Mouse (Mus musculus) B cell, adult 2 months (primary cell): ENCODE measurements around the gene Ctdspl.

Source experiments
- DNase-seq, 2 experiments: peaks; one replicate each; pipeline ENCODE4 v3.0.0; 2022

Gene Ctdspl

DNA sequence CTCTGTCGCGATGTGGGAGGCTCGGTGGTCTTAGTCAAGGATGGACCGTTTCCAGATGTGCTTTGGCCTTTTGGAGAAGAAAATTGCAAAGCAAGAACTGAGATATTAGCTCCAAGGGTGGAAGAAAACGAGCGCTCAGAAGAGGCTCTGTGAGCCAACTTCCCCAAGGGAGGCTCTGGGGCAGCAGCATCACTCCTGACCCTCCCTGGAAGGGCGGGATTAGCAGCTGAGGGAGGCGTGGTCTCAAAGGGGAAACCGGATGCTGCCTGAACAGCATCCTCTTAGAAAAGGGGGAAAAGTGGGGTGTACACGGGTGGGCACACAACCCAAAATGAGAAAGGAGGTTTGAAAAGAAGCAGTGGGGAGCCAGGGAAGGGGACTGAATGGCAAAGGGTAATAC is 23.8 kb downstream of the Ctdspl start:
- no peak for DNase-seq

- no peak for DNase-seq
Measured at GRCm38 (mm10) chr9:118950751-118951150, 24.5 kb downstream of the Ctdspl start.

DNA sequence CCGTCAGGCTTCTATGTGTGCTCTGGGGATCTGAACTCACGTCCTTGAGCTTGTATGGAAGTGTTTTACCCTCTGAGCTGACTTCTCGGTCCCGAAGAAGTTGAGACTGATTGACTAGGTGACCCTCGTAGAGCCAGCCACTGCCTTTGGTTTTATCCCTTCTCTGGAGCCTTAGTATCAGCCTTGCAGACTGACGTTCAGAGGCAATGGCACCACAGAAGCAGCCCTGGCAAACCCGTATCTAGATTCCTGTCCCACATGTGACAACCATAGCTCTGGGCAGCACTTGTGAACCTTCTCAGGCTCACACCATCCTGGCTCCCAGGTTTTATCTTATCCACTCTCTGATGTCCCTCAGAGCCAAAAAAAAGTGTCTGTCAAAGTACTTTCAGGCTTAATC is 25.1 kb downstream of the Ctdspl start:
- DNase-seq: no peak

GRCm38 (mm10) chr9:118952180-118952579 is 25.9 kb downstream of the Ctdspl start:
- DNase-seq: no peak

DNA sequence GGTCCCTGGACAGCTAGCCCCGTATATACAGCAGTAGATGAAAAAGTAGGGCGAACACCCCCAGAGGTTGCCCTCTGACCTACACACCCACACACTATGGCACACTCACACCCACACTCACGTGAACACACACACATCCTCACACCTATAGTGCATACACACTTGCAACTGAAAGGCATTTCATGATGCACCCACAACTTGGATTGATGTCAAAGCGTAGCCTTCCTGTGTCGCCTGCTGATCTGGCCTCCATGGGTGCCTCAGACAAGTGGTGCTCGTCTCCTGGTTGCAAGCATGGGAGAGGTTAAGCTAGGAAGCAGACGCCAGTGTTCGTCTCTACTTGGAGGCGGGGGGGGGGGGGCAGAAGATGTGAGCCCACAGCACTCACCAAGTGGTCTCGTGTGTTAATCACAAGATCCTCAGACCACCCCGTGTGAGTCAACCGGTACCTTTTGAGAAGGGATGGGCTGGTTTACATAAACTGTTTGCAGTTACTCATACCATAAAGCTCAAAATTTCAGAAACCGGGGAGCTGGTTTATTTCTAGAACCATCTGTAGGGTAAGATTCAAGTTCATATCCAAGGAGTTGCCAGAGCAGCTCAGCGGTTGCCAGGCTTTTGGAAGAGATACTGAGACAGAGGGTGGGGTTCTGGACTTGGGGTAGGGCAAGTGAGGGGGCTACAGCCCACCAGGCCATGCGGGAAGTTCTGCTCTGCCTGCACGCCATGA is 27.4 kb downstream of the Ctdspl start:
- no peak for DNase-seq

DNA sequence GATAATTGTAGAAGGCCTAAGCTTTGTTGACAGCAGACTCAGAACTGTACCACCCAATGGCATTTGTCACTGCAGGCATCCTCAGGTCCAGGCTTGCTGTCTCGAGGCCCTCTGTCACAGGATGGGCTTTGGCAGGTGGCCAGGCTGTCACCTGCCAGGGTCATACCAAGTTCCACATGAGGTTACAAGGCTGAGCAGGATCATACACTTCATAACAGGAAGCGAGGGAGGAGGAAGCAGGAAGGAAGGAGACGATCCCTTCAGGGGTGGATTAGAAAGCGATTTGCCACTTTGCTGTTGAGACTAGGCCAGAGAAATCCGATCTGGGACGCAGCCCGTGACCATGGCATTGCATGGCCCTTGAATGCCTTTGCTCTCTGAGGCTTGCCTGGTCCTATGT is 32.5 kb downstream of the Ctdspl start:
- no peak for DNase-seq

GRCm38 (mm10) chr9:118960415-118961091 is 34.3 kb downstream of the Ctdspl start:
- no peak for DNase-seq

DNA sequence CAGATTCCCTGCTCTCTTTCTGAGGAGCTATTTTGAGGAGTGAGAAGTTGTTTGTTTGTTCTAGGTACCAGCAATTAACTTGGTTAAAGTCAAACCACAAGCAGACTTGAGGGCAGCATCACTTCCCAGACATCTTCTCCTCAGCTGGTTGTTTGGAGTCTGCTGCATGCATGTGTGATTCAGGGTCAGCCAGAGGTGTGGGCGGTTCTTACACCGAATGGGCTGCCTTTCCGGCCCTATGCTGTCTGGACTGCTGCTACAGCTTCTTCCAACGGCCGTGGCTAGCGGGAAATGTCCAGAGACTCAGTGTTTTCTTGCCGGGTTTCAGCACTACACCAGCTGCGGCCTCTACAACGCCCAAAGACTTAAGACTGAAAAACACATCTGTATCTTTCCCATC is 36.9 kb downstream of the Ctdspl start:
- no peak for DNase-seq

- DNase-seq: no peak
Measured at GRCm38 (mm10) chr9:118964263-118965034, 38.2 kb downstream of the Ctdspl start.

DNA sequence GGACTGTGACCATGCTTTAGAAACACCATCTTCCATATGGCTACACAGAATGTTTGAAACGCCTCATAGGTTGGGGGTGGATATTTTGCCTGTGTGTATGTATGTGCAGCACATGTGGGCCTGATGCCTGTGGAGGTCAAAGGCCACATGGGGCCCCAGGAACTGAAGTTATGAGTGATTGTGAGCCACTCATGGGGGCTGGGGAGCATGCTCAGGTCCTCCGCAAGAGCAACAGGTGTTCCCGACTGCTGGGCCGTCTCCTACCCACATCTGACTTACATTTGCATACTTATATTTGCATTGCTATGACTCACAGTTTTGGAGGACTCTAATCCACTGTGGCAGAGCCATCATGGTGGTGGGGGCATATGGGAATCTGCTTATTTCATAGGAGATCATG is 43.6 kb downstream of the Ctdspl start:
- no peak for DNase-seq

GRCm38 (mm10) chr9:118973028-118973427 is 46.8 kb downstream of the Ctdspl start:
- DNase-seq: no peak

DNA sequence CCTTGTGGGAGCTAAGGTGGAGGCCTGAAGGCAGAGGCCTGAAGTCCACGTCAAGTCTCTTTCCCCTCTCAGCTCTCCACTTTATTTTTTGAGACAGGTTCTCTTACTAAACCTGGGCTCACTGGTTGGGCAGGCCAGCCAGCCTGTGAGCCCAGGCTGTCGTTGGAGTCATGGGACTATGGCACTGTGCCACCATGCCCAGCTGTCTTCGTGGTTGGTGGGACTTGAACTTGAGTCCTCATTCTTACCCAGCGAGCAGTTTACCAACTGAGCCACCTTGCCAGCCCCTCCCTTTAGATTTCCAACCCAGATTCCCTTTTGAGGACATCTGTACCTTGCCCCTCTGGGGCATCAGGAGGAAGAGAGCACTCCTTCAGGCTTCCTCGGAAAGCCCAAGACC is 47.3 kb downstream of the Ctdspl start:
- no peak for DNase-seq

DNA sequence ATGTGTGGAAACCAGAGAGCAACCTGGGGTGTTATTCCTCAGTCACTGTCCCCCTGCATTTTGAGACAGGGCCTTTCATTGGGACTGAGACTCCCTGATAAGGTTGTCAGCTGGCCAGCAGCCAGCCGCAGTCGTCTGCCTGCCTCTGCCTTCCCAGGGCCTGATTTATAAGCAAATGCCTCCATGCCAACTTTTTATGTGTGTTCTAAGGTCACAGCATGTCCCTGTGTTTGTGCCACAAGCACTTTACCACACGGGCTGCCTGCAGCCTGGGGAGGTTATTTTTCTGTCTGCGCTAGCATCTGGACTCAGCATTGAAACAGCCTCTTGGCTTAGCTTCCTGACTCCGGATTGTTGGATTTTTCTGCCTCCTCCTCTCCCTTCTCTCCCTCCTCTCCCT is 47.9 kb downstream of the Ctdspl start:
- no peak for DNase-seq

GRCm38 (mm10) chr9:118975211-118975671 is 49.0 kb downstream of the Ctdspl start:
- DNase-seq: no peak

DNA sequence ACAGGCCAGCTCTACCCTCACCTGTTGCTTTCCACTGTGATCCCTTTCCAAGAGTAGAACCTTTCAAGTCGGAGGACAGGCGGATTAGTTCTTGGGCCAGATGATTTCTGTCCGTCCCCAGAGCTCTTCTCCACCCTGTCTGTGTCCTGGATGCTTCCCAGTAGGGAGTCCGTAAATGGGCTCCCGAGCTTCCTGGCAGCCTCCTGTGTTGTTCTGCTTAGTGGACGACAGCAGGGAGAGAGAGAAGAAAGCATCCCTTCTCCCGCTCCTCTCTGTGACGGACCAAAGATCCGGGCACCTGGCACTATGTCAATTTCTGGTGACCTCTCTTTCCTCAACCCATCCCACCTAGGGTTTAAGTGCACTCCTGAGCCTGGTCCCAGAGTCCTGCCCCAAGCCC is 49.5 kb downstream of the Ctdspl start:
- DNase-seq: no peak

- DNase-seq: no peak
Measured at GRCm38 (mm10) chr9:118976561-118976960, 50.3 kb downstream of the Ctdspl start.

DNA sequence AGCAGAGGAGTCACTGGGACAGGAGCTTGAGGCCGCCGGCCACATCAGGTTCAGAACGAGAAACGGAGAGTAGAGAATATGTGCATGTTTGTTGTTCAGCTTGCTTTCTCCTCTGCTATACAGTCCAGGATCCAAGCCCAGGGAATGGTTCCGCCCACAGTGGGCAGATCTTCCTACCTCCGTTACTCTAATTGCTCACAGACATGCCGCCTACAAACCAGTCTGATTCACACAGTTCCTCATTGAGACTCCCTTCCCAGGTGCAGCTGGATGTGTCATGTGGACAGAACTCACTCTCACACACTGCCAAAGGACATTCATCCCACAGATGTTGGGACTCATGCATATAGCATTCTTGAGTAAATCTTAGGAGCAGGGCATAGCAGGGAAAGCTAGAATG is 51.2 kb downstream of the Ctdspl start:
- DNase-seq: no peak

- no peak for DNase-seq
Measured at GRCm38 (mm10) chr9:118980411-118980823, 54.2 kb downstream of the Ctdspl start.

- no peak for DNase-seq
Measured at GRCm38 (mm10) chr9:118984650-118985432, 58.6 kb downstream of the Ctdspl start.

DNA sequence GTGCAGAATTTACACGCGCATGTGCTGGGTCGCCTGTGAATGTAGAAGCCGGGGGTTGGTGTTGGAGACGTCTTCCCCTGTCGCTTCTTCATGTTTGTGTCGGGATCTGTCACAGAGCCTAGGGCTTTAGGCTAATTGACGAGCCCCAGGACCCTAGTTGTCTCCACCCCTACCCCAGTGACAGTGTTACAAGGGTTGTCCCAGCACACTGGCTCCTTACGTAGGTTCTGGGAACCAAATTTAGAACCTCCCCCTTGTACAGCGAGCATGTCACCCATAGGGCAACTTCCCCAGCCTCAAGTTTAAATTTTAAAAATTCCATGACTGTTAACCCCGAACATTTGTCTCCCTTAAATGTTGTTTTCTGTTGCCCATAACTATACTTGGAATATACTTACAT is 60.0 kb downstream of the Ctdspl start:
- no peak for DNase-seq

DNA sequence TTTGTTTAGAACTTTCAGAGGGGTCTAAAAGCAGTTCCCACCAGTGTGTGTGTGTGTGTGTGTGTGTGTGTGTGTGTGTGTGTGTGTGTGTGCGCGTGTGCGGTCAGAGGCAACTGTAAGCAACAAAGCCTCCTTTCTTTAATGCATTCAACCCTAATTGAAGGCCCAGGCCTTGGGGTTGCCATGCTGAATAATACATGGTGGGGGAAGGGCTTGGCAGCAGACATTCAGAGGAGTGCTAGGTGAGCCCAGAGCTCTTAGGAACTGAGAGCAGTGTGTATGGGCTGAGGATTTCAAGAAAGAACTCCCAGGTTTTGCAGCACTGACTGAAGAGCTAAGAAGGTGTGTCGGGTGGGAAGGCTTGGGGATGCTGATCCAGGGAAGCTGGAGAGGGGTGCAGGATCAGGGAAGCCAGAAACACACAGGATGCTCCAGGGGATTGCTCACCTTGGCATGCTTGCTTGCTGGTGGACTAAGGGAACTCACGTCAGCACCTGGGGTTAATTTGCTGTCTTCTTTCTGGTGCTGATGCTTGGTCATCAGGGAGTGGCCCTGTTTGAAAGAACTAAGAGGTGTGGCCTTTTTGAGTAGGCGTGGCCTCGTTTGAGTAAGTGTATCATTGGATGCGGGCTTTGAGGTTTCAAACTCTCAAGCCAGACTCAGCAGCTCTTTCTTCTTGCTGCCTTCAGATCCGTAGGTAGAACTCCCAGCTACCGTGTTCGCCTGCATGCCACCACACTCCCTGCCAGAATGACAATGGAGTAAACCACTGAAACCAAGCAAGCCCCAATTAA is 62.7 kb downstream of the Ctdspl start:
- no peak for DNase-seq

GRCm38 (mm10) chr9:118990490-118990889 is 64.2 kb downstream of the Ctdspl start:
- no peak for DNase-seq
